Mouse (Mus musculus) ES-E14 (cell line): ENCODE data around the gene Rabggtb. TPM values are rescaled to one million over a fixed set of nuclear protein-coding genes. Genes with fewer than 3 reads are reported as not detected.

ENCODE experiments used
- DNase-seq: peaks from one replicate; pipeline ENCODE4 v3.0.0-alpha.2; 2013; ENCODE audit warnings: low read depth, low spot score
- H3K27ac ChIP-seq: 2 replicates; pipeline ENCODE4 v1.5.1; 2012; ENCODE audit warnings: low read depth, mild to moderate bottlenecking, low read length, moderate library complexity, mixed read lengths; ENCODE audit not compliant: poor library complexity, insufficient read depth, severe bottlenecking
- H3K36me3 ChIP-seq: 2 replicates; pipeline ENCODE4 v1.6.1; 2012; ENCODE audit warnings: mild to moderate bottlenecking, low read length, moderate library complexity, mixed read lengths; ENCODE audit not compliant: control insufficient read depth, poor library complexity, insufficient read depth, severe bottlenecking
- H3K4me1 ChIP-seq, 2 experiments: fragments of 150-350 bp in 1 of 2; sonication (generic) in 1 of 2; 2 replicates each; pipeline ENCODE4 v1.6.1; 2012; ENCODE audit warnings: low read length in 2 of 2, mild to moderate bottlenecking in 1 of 2, mixed read lengths in 1 of 2; ENCODE audit not compliant: control insufficient read depth in 2 of 2, insufficient read depth in 2 of 2, poor library complexity in 1 of 2
- H3K4me3 ChIP-seq, 2 experiments: fragments of 150-350 bp in 1 of 2; sonication (generic) in 1 of 2; 2 replicates each; pipeline ENCODE4 v1.5.1; 2012; ENCODE audit warnings: low read length in 2 of 2, low read depth in 1 of 2, mild to moderate bottlenecking in 1 of 2, mixed read lengths in 1 of 2; ENCODE audit not compliant: insufficient read depth in 1 of 2, poor library complexity in 1 of 2, severe bottlenecking in 1 of 2
- H3K9ac ChIP-seq: 2 replicates; pipeline ENCODE4 v1.6.1; 2012; ENCODE audit warnings: low read depth, mild to moderate bottlenecking, low read length, mixed read lengths; ENCODE audit not compliant: poor library complexity, insufficient read depth, severe bottlenecking
- H3K9me3 ChIP-seq: fragments of 150-350 bp; sonication (generic); 2 replicates; pipeline ENCODE4 v1.6.1; 2012; ENCODE audit warnings: low read depth, mild to moderate bottlenecking, low read length; ENCODE audit not compliant: control insufficient read depth, insufficient read depth
- CHD2 ChIP-seq: IDR thresholded peaks from 2 replicates; pipeline ENCODE4 v1.6.1; 2014; ENCODE audit warnings: mild to moderate bottlenecking, low read depth, low read length, inconsistent platforms
- HCFC1 ChIP-seq: IDR thresholded peaks from 2 replicates; pipeline ENCODE4 v1.6.1; 2012; ENCODE audit warnings: low read length, inconsistent platforms, borderline replicate concordance; ENCODE audit not compliant: insufficient read depth
- MAFK ChIP-seq: IDR thresholded peaks from 2 replicates; pipeline ENCODE4 v1.6.1; 2014; ENCODE audit warnings: mild to moderate bottlenecking, low read depth, low read length, inconsistent platforms; ENCODE audit not compliant: insufficient read depth
- ZC3H11A ChIP-seq: IDR thresholded peaks from 2 replicates; pipeline ENCODE4 v1.6.1; 2012; ENCODE audit warnings: low read depth, mild to moderate bottlenecking, inconsistent platforms, low read length, borderline replicate concordance
- ZNF384 ChIP-seq: IDR thresholded peaks from 2 replicates; pipeline ENCODE4 v1.6.1; 2012; ENCODE audit warnings: low read depth, low read length, inconsistent platforms
- in situ Hi-C, 2 experiments: fragments of 600-800 bp; cut with MboI; formaldehyde crosslinking; loops; one replicate each; pipeline ENCODE4 v1.15.1; 2025; ENCODE audit warnings: low sequenced_read_pairs in 2 of 2, inconsistent platforms in 1 of 2; ENCODE audit not compliant: unreplicated experiment in 2 of 2
- total RNA-seq: library from RNA; depleted of rRNA; stranded (reverse); fragments of 300-350 nt; gene quantifications from 2 replicates; pipeline ENCODE4 v1.2.3, GENCODE M21; 2012

Rabggtb gene
- total RNA-seq, 1 experiment = 243 TPM

DNA sequence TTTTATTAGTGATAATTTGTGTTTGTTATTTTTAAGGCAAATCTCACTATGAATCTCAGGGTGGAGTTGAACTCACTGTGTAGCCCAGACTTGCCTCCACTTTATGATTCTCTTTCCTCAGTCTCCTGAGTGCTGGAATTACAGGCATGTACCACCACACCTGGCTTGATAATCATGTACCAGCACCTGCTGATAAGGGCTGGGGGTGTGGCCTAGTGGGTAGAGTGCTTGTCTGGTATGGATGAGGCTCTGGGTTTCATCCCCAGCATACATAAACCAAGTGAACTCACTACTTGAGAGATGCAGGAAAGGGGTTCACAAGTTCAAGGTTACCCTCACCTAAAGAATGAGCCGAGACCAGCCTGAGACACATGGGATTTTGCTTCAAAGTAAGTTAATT, 10.9 kb downstream of the Rabggtb start:
- peaks cover 4% of the 10 kb centered on the region for H3K36me3 ChIP-seq
- H3K9ac ChIP-seq = no peak overlapping the region
- no peaks in the 10 kb centered on the region for H3K9me3 ChIP-seq
- no peak overlapping the region for H3K27ac ChIP-seq
- 0 out of 4 replicates have a peak, but pooled peaks cover 0 to 2% of the 10 kb centered on the region in 2 experiments for H3K4me1 ChIP-seq
- TF ChIP-seq ZNF384 = no peak
- TF ChIP-seq CHD2 = no peak
- no peak for TF ChIP-seq ZC3H11A
- no peak for TF ChIP-seq HCFC1
- no peak overlapping the region for H3K4me3 ChIP-seq
- no peak for DNase-seq
- in situ Hi-C loops = no loop called here

DNA sequence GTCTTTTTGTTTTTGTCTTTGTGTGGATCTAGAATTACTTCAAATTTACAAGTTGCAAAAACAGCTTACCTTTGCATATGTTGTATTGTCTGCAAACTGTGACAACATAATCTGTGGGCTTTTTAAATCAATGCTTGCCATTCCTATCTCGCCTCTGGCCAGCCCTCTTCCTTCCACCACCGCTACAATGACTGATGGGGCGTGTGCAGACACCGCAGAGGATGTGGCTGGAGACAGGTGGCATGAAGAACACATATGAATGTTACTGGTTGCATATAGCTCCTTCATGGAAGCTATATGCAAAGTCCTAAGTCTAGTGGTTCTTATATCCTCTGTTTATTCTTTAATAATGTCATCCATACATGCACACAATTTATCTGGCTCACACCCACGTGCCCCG, 15.6 kb downstream of the Rabggtb start:
- TF ChIP-seq ZC3H11A (no peak), ZNF384 (no peak), MAFK (no peak), CHD2 (no peak), HCFC1 (no peak)

DNA sequence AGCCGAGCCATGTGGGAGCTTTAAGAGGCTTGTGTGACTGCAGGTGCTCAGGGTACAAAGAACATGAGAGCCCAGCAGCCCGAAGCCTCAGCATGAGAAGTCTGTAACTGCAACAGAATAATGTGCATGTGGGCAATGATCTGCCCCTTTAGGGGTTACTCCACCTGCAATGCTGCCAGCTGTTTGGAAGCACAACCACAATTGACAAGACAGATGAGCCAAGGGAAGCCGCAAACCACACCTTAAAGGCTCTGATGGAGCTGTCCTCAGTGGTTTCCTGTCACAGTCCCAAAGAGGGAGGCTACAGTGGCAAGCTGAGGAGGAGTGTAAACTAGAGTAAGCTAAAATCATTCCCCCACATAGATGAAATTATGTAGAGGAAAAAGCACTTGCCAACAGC, 17.4 kb downstream of the Rabggtb start:
- H3K9ac ChIP-seq = no peak overlapping the region
- H3K27ac ChIP-seq = no peak overlapping the region
- no peak for DNase-seq
- no peak for TF ChIP-seq ZC3H11A
- TF ChIP-seq CHD2 = no peak
- peaks cover 0 to 2% of the 10 kb centered on the region in 2 experiments; a peak in 1 of 4 replicates for H3K4me1 ChIP-seq
- H3K36me3 ChIP-seq = no peaks in the 10 kb centered on the region
- no peaks in the 10 kb centered on the region for H3K9me3 ChIP-seq
- in situ Hi-C loops = no loop called here
- H3K4me3 ChIP-seq = no peak overlapping the region

More for the DNA sequence above, 15.6 kb downstream of the Rabggtb start:
- in situ Hi-C loops = no loop called here
- H3K36me3 ChIP-seq = no peaks in the 10 kb centered on the region
- no peak for DNase-seq
- H3K9me3 ChIP-seq = no peaks in the 10 kb centered on the region
- H3K9ac ChIP-seq = no peak overlapping the region
- 0 out of 4 replicates have a peak, but pooled peaks cover 0 to 2% of the 10 kb centered on the region in 2 experiments for H3K4me1 ChIP-seq
- no peak overlapping the region for H3K27ac ChIP-seq
- no peak overlapping the region for H3K4me3 ChIP-seq

DNA sequence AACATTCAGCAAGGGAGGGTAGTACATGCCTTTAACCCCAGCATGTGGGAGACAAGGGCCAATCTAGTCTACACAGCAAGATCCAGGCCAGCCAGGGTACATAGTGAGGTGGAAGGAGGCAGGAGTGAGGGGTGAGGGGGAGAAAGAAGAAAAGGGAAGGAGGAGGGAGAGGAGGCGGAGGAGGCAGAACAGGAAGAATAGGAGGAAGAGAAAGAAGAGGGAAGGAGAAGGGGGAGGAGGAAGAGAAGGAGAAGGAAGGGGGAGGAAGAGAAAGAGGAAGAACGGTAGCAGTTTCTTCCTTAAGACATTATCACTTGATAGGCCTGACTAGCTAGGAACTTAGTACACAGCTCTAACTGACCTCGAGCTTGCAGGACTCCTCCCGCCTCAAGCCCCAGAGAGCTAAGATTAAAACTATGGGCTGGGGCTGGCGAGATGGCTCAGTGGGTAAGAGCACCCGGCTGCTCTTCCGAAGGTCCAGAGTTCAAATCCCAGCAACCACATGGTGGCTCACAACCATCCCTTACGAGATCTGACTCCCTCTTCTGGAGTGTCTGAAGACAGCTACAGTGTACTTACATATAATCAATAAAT, 23.5 kb downstream of the Rabggtb start:
- H3K4me3 ChIP-seq = no peak overlapping the region
- no peaks in the 10 kb centered on the region; a peak in 1 of 4 replicates for H3K4me1 ChIP-seq
- H3K36me3 ChIP-seq = no peaks in the 10 kb centered on the region
- DNase-seq = no peak
- no peak overlapping the region for H3K9ac ChIP-seq
- no peaks in the 10 kb centered on the region for H3K9me3 ChIP-seq
- no peak overlapping the region for H3K27ac ChIP-seq
- TF ChIP-seq CHD2 = no peak
- TF ChIP-seq MAFK = no peak
- TF ChIP-seq ZNF384 = no peak
- no peak for TF ChIP-seq HCFC1
- no peak for TF ChIP-seq ZC3H11A
- in situ Hi-C loops = no loop called here

DNA sequence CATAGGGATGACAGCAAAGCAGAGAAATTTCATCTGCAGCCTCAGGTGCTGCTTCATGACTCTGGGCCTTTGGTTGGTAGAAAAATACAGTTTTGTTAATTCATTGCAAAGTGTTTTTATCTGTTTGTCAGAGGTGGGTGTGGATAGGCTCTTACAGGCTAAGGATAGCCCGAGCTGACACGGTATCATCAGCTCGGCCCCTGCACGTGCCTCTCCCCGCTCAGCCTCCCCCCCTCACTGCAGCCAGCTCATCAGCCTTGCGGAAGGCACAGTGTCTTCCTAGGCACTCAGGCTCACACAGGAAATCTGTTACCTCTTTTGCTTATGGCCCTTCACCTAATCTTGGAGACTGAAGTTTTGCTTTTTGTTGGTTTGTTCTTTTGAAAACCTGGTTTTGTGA, 24.7 kb downstream of the Rabggtb start:
- Histone ChIP-seq H3K4me1 (no peaks in the 10 kb centered on the region; a peak in 1 of 4 replicates), H3K36me3 (no peaks in the 10 kb centered on the region), H3K27ac (no peak overlapping the region), H3K9me3 (no peaks in the 10 kb centered on the region), H3K4me3 (no peak overlapping the region), H3K9ac (no peak overlapping the region)
- DNase-seq = no peak
- in situ Hi-C loops = no loop called here
- TF ChIP-seq CHD2 (no peak), MAFK (no peak), HCFC1 (no peak), ZNF384 (no peak)
